Mouse (Mus musculus): ENCODE measurements at regions not wholly inside any gene's neighbourhood (a gene's known extent, or its start where the extent isn't known, plus 50 kb on each side); places are given as distances from the start of the nearest gene placed in this dataset.

DNA sequence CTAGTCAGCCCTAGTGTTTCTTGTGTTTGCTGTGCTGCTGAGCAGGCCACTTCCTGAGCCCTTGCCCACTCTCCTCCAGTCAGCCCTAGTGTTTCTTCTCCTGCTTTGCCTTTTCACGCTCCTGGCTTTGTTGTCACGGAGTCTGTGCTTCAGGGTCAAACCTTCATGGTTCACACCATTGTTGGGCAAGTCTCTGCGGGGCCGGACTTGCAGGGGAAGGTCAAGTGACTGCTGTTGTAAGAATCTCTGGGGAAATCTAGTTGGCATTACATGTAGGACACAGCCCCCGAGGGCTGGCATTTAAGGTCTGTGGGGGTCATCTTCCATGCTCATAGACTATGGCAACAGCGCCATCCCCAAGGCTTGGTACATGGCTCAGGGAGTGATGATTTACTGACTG, 123.3 kb downstream of the Prox1 start:
- TF ChIP-seq CTCF (IDR thresholded peaks at IDR 0.05; ENCODE audit: control insufficient read depth, insufficient read depth, low read length): no peak
- TF ChIP-seq POLR2A (IDR thresholded peaks at IDR 0.05; ENCODE audit: borderline replicate concordance, control insufficient read depth, low read depth, low read length): no peak

Measured in bone marrow, adult 2 months (tissue).